Mouse (Mus musculus) lung, embryonic 15.5 days (tissue): ENCODE measurements around the gene Rnf213. TPM values are rescaled to one million over a fixed set of nuclear protein-coding genes. Genes with fewer than 3 reads are reported as not detected.

Experiments
- ATAC-seq: fragments of 200-750 bp; cut with Nextera tagmentation; 2 replicates; pipeline ENCODE4 v1.8.0; 2017; ENCODE audit warnings: moderate number of reproducible peaks, borderline replicate concordance; ENCODE audit not compliant: low FRiP score, low TSS enrichment; ENCODE audit errors: extremely low read depth
- H3K27ac ChIP-seq: fragments of 300-500 bp; sonication (generic); 2 replicates; pipeline ENCODE4 v1.5.1; 2015; ENCODE audit warnings: moderate library complexity, mild to moderate bottlenecking, inconsistent platforms
- H3K27me3 ChIP-seq: fragments of 300-500 bp; sonication (generic); 2 replicates; pipeline ENCODE4 v1.6.1; 2015; ENCODE audit warnings: inconsistent platforms
- H3K36me3 ChIP-seq: fragments of 300-500 bp; sonication (generic); 2 replicates; pipeline ENCODE4 v1.6.1; 2015; ENCODE audit warnings: inconsistent platforms
- H3K4me1 ChIP-seq: fragments of 300-500 bp; sonication (generic); 2 replicates; pipeline ENCODE4 v1.6.1; 2015; ENCODE audit warnings: inconsistent platforms
- H3K4me2 ChIP-seq: fragments of 300-500 bp; sonication (generic); 2 replicates; pipeline ENCODE4 v1.6.1; 2015; ENCODE audit warnings: inconsistent platforms, mild to moderate bottlenecking, moderate library complexity
- H3K4me3 ChIP-seq: fragments of 300-500 bp; sonication (generic); 2 replicates; pipeline ENCODE4 v1.5.1; 2015; ENCODE audit warnings: mild to moderate bottlenecking, inconsistent platforms
- H3K9ac ChIP-seq: fragments of 300-500 bp; sonication (generic); 2 replicates; pipeline ENCODE4 v1.6.1; 2015; ENCODE audit warnings: inconsistent platforms
- H3K9me3 ChIP-seq: fragments of 300-500 bp; sonication (generic); 2 replicates; pipeline ENCODE4 v1.6.1; 2016; ENCODE audit warnings: inconsistent platforms
- WGBS: fragments of 180-500 bp; shearing (Covaris S2); methylation state at CpG from one replicate; pipeline ENCODE4 v1.1.7; 2015; 5-methylcytosine and 5-hydroxymethylcytosine counted together
- polyA plus RNA-seq: library from polyadenylated mRNA; unstranded; fragments of >200 nt; fragmentation: Nextera tagmentation; extraction: Ambion mirVana; gene quantifications from 2 replicates; pipeline ENCODE4 v1.2.1, GENCODE M21; 2015

The Rnf213 gene
- polyA plus RNA-seq, 1 experiment from 2014 or later, result 7.6 TPM

- Histone ChIP-seq H3K9ac (no peak overlapping the region), H3K9me3 (no peaks in the 10 kb centered on the region), H3K4me3 (no peak overlapping the region), H3K36me3 (peaks cover 49% of the 10 kb centered on the region), H3K4me2 (no peak overlapping the region), H3K4me1 (no peaks in the 10 kb centered on the region), H3K27ac (no peak overlapping the region), H3K27me3 (no peaks in the 10 kb centered on the region)
- no peak for ATAC-seq
- WGBS, result 74% methylated on average over 4 of the region's 4 CpGs
These were observed 113.5 kb downstream of the Rnf213 start for GRCm38 (mm10) chr11:119506386-119506785.

GRCm38 (mm10) chr11:119507772-119508171, 114.9 kb downstream of the Rnf213 start:
- Histone ChIP-seq H3K9me3 (no peaks in the 10 kb centered on the region), H3K4me1 (no peaks in the 10 kb centered on the region), H3K27me3 (no peaks in the 10 kb centered on the region), H3K36me3 (peaks cover 38% of the 10 kb centered on the region), H3K4me2 (no peak overlapping the region), H3K9ac (no peak overlapping the region), H3K4me3 (no peak overlapping the region), H3K27ac (no peak overlapping the region)
- no peak for ATAC-seq
- WGBS, result 80% methylated on average over 8 of the region's 8 CpGs

GRCm38 (mm10) chr11:119509165-119509776, 116.4 kb downstream of the Rnf213 start:
- H3K4me3 ChIP-seq, result no peak overlapping the region
- no peaks in the 10 kb centered on the region for H3K9me3 ChIP-seq
- H3K9ac ChIP-seq, result no peak overlapping the region
- ATAC-seq, result no peak
- no peak overlapping the region for H3K27ac ChIP-seq
- H3K36me3 ChIP-seq, result peaks cover 31% of the 10 kb centered on the region
- WGBS, result 70% methylated on average over 5 of the region's 5 CpGs
- no peak overlapping the region for H3K4me2 ChIP-seq
- peaks cover 12% of the 10 kb centered on the region for H3K27me3 ChIP-seq
- H3K4me1 ChIP-seq, result no peaks in the 10 kb centered on the region

- Histone ChIP-seq H3K36me3 (peaks cover 3% of the 10 kb centered on the region; the same call in 1 of the 2 replicates), H3K9ac (no peak overlapping the region), H3K4me3 (no peak overlapping the region), H3K27me3 (peaks cover 33% of the 10 kb centered on the region), H3K4me1 (peaks cover 5% of the 10 kb centered on the region; the same call in 1 of the 2 replicates), H3K9me3 (no peaks in the 10 kb centered on the region), H3K4me2 (no peak overlapping the region), H3K27ac (no peak overlapping the region)
- no peak for ATAC-seq
- WGBS, result 24% methylated on average over 9 of the region's 9 CpGs
These were observed 120.2 kb downstream of the Rnf213 start for GRCm38 (mm10) chr11:119513038-119513659.

- Histone ChIP-seq H3K4me3 (no peak overlapping the region), H3K27ac (no peak overlapping the region), H3K36me3 (no peaks in the 10 kb centered on the region), H3K27me3 (peaks cover 33% of the 10 kb centered on the region), H3K9ac (no peak overlapping the region), H3K4me1 (peaks cover 5% of the 10 kb centered on the region; the same call in 1 of the 2 replicates), H3K9me3 (no peaks in the 10 kb centered on the region), H3K4me2 (no peak overlapping the region)
- 52% methylated on average over 16 of the region's 16 CpGs for WGBS
- ATAC-seq, result no peak
These were observed 121.4 kb downstream of the Rnf213 start for GRCm38 (mm10) chr11:119514108-119514860.

- 0 out of 2 replicates have a peak overlapping the region, but pooled peaks have one; percentile 6 for H3K4me3 ChIP-seq
- H3K4me1 ChIP-seq, result peaks cover 5% of the 10 kb centered on the region; the same call in 1 of the 2 replicates
- H3K36me3 ChIP-seq, result no peaks in the 10 kb centered on the region
- 5% methylated on average over 21 of the region's 21 CpGs for WGBS
- peaks cover 33% of the 10 kb centered on the region for H3K27me3 ChIP-seq
- H3K9ac ChIP-seq, result no peak overlapping the region
- H3K4me2 ChIP-seq, result peak overlapping the region; percentile 31
- H3K27ac ChIP-seq, result no peak overlapping the region
- no peaks in the 10 kb centered on the region for H3K9me3 ChIP-seq
- ATAC-seq, result no peak
These were observed 122.2 kb downstream of the Rnf213 start for GRCm38 (mm10) chr11:119514967-119515636.

DNA sequence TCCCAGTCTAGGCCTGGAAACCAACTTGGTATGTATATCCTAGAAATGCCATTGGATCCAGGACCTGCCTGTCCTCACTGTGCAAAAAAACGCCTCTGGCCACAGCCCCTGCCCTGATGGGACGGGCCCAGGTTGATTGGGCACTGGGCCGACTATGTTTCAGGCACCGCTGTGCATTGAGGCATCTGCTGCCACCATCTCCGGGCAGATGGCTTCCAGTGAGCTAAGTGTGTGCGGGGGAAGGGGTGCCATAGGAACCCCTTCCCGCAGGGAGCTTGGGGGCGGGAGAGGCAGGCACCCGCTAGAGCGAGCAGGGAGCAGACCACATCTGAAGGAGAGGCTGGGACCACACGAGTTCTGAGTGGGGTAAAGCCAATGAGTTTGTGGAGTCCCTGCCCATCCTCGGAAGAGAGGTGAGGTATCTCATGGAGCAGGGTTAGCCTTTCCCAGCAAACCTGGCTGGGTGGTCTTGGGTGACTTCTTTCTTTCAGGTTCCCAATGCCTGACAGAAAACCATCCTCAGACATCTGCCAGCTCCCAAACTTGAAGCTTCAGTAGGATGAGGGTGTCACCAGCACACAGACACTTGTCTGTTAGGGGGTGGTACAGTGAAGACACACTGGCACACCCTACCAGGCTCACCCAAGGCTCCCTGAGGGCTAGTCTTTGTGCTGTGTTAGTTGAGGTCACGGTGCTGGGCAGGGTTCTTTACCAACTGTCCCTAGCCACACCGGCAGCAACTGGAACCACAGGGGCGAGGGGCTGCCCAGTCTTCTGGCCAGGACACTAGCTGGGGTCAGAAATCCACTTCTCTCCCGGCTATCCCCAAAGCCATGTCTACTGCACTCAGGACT, 123.2 kb downstream of the Rnf213 start:
- Histone ChIP-seq H3K27ac (no peak overlapping the region), H3K9me3 (no peaks in the 10 kb centered on the region), H3K27me3 (peaks cover 33% of the 10 kb centered on the region), H3K9ac (no peak overlapping the region), H3K4me3 (no peak overlapping the region), H3K36me3 (no peaks in the 10 kb centered on the region), H3K4me2 (no peak overlapping the region), H3K4me1 (peaks cover 5% of the 10 kb centered on the region; the same call in 1 of the 2 replicates)
- WGBS, result 75% methylated on average over 16 of the region's 16 CpGs
- no peak for ATAC-seq

DNA sequence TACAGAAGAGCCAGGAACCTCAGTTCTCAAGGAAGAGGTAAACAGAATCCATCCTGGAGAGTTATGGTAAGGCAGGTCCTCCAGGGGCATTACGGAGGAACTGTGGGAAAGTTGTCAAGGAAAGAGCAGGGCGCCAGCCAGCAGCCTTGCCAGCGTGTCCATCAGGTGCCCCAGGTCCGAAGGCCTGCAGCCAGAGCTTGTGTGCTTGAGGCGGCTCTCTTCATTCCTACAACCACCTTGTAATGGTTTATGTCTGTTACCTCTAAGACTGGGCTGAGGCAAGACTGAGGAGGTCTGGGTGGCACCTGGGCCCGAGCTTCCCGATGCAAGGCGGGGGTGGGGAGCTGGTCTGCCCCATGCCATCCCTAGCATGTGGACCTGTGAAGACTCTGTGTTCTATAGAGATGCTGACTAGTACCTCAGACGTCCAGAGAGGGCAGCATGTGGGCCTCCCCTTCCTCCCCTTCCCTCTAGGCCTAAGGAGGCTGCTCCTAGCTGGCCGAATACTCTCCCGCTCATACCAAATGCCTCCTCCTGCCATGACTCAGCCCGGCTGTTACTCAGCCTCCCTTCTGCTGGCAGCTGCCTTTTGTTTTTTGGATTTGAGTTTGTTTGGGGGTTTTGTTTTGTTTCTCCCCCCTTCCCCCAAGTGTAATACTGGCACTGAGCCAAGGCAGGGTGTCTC, 123.9 kb downstream of the Rnf213 start:
- no peaks in the 10 kb centered on the region for H3K9me3 ChIP-seq
- ATAC-seq, result no peak
- H3K4me3 ChIP-seq, result no peak overlapping the region
- H3K27me3 ChIP-seq, result peaks cover 33% of the 10 kb centered on the region
- H3K4me1 ChIP-seq, result peaks cover 5% of the 10 kb centered on the region; the same call in 1 of the 2 replicates
- 59% methylated on average over 12 of the region's 12 CpGs for whole genome bisulfite sequencing
- H3K27ac ChIP-seq, result no peak overlapping the region
- no peak overlapping the region for H3K4me2 ChIP-seq
- H3K9ac ChIP-seq, result no peak overlapping the region
- H3K36me3 ChIP-seq, result no peaks in the 10 kb centered on the region

DNA sequence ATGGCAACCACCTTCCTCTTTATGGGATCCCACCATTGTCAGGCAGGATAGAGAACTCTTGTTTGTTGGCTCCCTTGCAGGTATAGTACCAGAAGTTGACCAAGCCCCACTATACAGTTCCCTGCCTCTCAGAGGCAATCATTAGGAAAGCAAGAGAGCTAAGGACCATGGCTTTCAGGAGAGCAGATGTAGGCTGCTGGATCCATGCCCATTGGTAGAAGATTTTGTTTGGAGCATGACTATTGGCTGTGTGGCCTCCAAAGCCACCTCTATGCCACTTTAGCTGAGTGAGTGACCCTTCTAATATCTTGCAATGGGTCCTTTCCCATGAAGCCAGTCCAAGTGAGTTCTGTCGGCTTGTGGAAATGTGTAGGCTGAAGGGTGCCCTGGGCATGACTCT, 126.5 kb downstream of the Rnf213 start:
- no peak overlapping the region for H3K4me3 ChIP-seq
- no peak overlapping the region for H3K4me2 ChIP-seq
- ATAC-seq, result no peak
- H3K4me1 ChIP-seq, result peaks cover 12% of the 10 kb centered on the region; the same call in 1 of the 2 replicates
- no peak overlapping the region for H3K9ac ChIP-seq
- no peaks in the 10 kb centered on the region for H3K36me3 ChIP-seq
- H3K27ac ChIP-seq, result no peak overlapping the region
- H3K27me3 ChIP-seq, result peaks cover 20% of the 10 kb centered on the region
- WGBS, result 77% methylated on average over 1 of the region's 1 CpGs
- H3K9me3 ChIP-seq, result no peaks in the 10 kb centered on the region

- H3K27me3 ChIP-seq, result peaks cover 13% of the 10 kb centered on the region
These were observed 127.3 kb downstream of the Rnf213 start for GRCm38 (mm10) chr11:119520005-119520712.

More at GRCm38 (mm10) chr11:119520005-119520712, 127.3 kb downstream of the Rnf213 start:
- Histone ChIP-seq H3K36me3 (no peaks in the 10 kb centered on the region), H3K4me1 (peaks cover 12% of the 10 kb centered on the region), H3K9me3 (no peaks in the 10 kb centered on the region), H3K4me2 (no peak overlapping the region), H3K27ac (no peak overlapping the region), H3K4me3 (no peak overlapping the region), H3K9ac (no peak overlapping the region)
- no peak for ATAC-seq
- WGBS, result 32% methylated on average over 5 of the region's 5 CpGs
